Mouse (Mus musculus) heart, adult 8-10 months (tissue): ENCODE data around the gene Fmnl2. TPM values are rescaled to one million over a fixed set of nuclear protein-coding genes. Genes with fewer than 3 reads are reported as not detected.

ENCODE experiments used
- DNase-seq: peaks from one replicate; pipeline ENCODE4 v3.0.0; 2022; ENCODE audit warnings: low spot score
- total RNA-seq, 4 experiments: library from RNA; stranded (reverse); gene quantifications; 2 replicates each; pipeline ENCODE4 v1.2.4; 2022

Gene Fmnl2
- total RNA-seq, 4 experiments from 2014 or later, result 4.4 to 5.0 (median 4.8) TPM

GRCm38 (mm10) chr2:53038253-53038652 is 180.6 kb downstream of the Fmnl2 start:
- no peak for DNase-seq

DNA sequence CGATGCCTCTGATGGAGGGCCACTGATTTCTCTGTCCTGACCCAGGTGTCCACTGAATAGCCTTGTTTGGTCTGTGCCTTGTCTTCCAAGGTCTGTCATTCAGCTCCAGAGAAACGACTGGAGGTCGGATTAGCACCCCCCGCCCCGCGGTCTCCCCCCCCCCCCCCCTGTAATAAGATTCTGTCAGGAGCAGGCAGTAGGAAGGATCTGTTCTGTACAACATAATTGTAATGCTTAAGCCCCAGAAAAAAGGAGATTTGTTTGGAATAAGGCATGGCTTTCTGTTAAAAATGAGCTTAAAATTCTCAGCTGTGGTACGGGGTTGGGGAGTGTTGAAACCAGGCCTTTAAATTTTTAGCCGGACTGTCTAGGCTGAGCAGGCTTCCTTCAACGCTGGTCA is 181.1 kb downstream of the Fmnl2 start:
- no peak for DNase-seq

DNA sequence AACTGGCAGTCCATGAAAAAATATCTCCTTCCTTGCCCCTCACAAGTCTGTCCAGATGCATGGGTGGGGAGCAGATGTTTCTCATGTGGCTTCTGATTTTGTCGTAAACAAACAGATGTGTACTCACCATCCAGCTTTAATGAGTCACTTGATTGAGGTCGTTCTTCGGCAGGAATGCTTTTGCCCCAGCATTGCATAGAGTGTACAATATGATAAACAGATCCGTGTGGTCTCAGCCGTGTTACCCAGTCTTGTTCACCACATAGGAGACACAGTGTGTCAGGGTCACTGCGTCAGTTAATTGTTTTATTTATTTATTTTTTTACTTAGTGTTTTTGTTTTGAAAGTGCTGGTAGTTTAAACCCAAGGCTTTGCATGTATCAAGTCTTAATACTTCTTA is 189.4 kb downstream of the Fmnl2 start:
- DNase-seq, result no peak

GRCm38 (mm10) chr2:53047749-53048387 is 190.2 kb downstream of the Fmnl2 start:
- no peak for DNase-seq

DNA sequence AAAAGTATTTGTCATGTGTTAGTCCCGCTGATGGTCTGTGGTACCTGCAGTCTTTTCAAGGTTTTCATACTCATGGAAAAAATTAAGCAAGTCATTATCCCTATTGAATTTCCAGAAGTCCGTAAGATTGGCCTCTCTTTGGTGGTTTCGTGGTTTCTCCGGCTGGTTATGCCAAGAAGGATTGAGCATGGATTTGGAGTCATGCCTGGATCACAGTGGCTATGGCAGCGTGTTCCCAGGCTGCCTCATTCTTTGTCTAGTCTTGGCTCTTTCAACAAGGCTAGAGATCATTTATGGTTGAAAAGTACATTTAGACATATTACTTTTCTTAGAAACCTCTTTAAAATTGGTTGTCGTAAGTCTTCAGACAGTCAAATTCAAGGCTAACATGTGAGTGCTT is 192.7 kb downstream of the Fmnl2 start:
- no peak for DNase-seq

- no peak for DNase-seq
These were observed 193.8 kb downstream of the Fmnl2 start for GRCm38 (mm10) chr2:53051502-53051901.

- no peak for DNase-seq
These were observed 196.1 kb downstream of the Fmnl2 start for GRCm38 (mm10) chr2:53053714-53054113.

DNA sequence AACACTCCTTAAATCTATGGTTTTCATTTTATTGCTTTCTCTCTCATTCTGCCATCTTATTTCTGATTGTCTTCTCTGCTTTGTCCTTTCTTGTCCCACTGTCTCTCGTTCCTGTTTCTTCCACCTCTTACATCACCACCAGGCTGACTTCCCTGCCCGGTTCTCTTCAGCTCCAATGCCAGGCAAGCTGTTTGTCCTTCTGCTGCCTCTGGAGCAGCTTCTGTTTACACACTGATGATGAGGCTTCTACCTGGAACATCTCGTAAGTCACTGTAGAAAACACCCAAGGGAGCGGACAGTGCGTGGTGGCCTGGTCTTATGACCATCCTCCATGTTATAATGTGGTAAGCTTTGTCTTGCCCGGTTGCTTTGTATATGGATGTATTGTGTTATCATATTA is 198.9 kb downstream of the Fmnl2 start:
- DNase-seq, result no peak

DNA sequence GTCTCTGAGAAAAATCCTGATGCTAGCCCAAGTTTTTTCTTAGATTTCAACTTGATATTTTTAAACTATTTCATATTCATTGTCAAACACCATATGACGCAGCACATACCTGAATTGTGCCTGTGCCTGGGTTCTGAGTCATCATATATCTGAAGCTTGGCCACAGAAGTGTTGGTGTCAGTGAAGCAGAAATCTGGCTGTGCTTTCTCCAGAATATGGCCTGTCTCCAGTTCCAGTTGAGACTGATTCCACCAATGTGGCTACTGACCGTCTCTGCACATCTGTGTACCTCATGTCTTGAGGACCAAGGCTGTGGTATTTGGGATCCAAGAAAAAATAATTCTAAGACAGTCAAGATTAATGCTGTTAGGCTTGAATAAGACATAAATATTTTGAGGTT is 199.6 kb downstream of the Fmnl2 start:
- no peak for DNase-seq

GRCm38 (mm10) chr2:53061363-53062000 is 203.8 kb downstream of the Fmnl2 start:
- DNase-seq, result no peak

GRCm38 (mm10) chr2:53066973-53067372 is 209.3 kb downstream of the Fmnl2 start:
- no peak for DNase-seq

DNA sequence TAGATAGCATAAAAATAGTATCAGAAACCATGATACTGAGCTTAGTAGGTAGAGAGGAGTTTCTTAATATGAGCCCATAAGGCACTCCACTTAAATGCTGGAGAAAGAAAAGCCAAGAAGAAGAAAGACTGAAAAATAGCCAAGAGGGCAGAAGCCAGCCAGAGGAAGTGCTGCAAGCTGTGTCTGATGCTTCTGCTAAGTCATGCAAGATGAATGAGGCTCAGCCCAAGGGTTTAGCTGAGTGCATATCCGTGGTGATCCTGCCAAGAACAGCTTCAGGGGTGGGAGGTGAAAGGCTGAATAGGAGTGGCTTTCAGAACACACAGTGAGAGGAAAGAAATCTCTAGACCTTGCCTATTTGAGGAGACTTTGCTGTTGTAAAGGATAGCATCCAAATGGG is 212.9 kb downstream of the Fmnl2 start:
- peak; percentile 55 for DNase-seq

- no peak for DNase-seq
These were observed 222.1 kb downstream of the Fmnl2 start for GRCm38 (mm10) chr2:53079693-53080286.

- no peak for DNase-seq
These were observed 224.4 kb downstream of the Fmnl2 start for GRCm38 (mm10) chr2:53082045-53082444.

- no peak for DNase-seq
These were observed 224.8 kb downstream of the Fmnl2 start for GRCm38 (mm10) chr2:53082501-53082900.

DNA sequence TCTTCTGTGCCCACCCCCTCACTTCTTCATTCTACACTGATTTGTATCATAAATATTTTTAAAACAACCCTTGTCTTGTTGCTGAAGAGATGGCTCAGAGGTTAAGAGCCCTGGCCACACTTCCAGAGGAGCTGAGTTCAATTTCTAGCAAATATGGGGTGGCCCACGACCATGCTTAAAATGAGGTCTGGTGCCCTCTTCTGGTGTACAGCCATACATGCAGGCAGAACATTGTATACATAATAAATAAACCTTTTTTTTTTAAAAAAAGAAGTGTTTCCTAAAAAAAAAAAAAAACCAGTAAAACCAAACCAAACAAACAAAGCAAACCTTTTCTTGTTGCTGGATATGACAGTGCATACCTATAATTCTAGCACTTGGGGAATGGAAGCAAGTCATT is 225.6 kb downstream of the Fmnl2 start:
- peak; percentile 21 for DNase-seq

GRCm38 (mm10) chr2:53085617-53086202 is 228.1 kb downstream of the Fmnl2 start:
- DNase-seq, result peak; percentile 38

DNA sequence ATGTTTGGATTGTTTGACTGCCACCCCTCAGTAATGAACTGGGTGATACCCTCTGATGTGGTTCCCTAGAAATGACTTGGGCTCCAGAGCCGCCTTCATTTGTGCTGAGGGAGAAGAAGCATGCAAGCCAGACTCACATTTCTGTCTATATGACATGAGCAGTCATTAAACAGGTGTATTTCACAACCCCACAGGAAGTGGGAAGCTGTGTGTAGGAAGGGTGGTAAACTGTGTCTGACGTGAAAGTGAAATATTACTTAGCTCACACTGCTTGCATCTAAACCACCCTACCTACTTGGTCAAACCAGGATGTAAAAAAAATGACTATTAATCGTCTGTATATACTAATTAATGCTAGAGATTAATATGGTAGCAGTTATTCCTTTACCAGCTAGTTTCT is 231.1 kb downstream of the Fmnl2 start:
- no peak for DNase-seq

GRCm38 (mm10) chr2:53095031-53095430 is 237.4 kb downstream of the Fmnl2 start:
- no peak for DNase-seq

- no peak for DNase-seq
These were observed 237.8 kb downstream of the Fmnl2 start for GRCm38 (mm10) chr2:53095489-53095888.

GRCm38 (mm10) chr2:53100093-53100492 is 242.4 kb downstream of the Fmnl2 start:
- no peak for DNase-seq

- no peak for DNase-seq
These were observed 244.5 kb downstream of the Fmnl2 start for GRCm38 (mm10) chr2:53101885-53102740.
